Mouse (Mus musculus) right cerebral cortex, postnatal 4 days (tissue): ENCODE measurements around the gene Tle2.

ENCODE experiments used
- DNase-seq: peaks from one replicate; pipeline ENCODE4 v3.0.0-alpha.2; 2022

Tle2 gene

GRCm38 (mm10) chr10:81553807-81554755 is 20.3 kb upstream of the Tle2 start:
- DNase-seq = no peak

- DNase-seq = no peak
Observed at GRCm38 (mm10) chr10:81556282-81556681, 18.1 kb upstream of the Tle2 start.

- DNase-seq = no peak
Observed at GRCm38 (mm10) chr10:81557491-81557890, 16.9 kb upstream of the Tle2 start.

GRCm38 (mm10) chr10:81559163-81559626 is 15.2 kb upstream of the Tle2 start, which contains the start of gene Aes:
Aes (plus strand) TSS chr10:81559488.
- peak; percentile 69 for DNase-seq

GRCm38 (mm10) chr10:81559627-81560539 is 14.5 kb upstream of the Tle2 start:
- peak; percentile 68 for DNase-seq

GRCm38 (mm10) chr10:81560719-81561459 is 13.5 kb upstream of the Tle2 start:
- DNase-seq = no peak

- no peak for DNase-seq
Observed at GRCm38 (mm10) chr10:81562411-81562810, 11.9 kb upstream of the Tle2 start.

GRCm38 (mm10) chr10:81563481-81563880 is 10.9 kb upstream of the Tle2 start:
- no peak for DNase-seq

GRCm38 (mm10) chr10:81564216-81564615 is 10.1 kb upstream of the Tle2 start:
- no peak for DNase-seq

GRCm38 (mm10) chr10:81564734-81565133 is 9.6 kb upstream of the Tle2 start:
- peak; percentile 70 for DNase-seq

GRCm38 (mm10) chr10:81565257-81566228 is 8.8 kb upstream of the Tle2 start:
- no peak for DNase-seq

GRCm38 (mm10) chr10:81568381-81569191 is 5.8 kb upstream of the Tle2 start:
- no peak for DNase-seq

GRCm38 (mm10) chr10:81569507-81570237 is 4.7 kb upstream of the Tle2 start:
- DNase-seq = no peak

- DNase-seq = no peak
Observed at GRCm38 (mm10) chr10:81570238-81570800, 4.0 kb upstream of the Tle2 start.

- DNase-seq = peak; percentile 94
Observed at GRCm38 (mm10) chr10:81570831-81571500, 3.4 kb upstream of the Tle2 start.

GRCm38 (mm10) chr10:81571501-81571876 is 2.9 kb upstream of the Tle2 start:
- peak; percentile 97 for DNase-seq

- no peak for DNase-seq
Observed at GRCm38 (mm10) chr10:81572133-81572671, 2.2 kb upstream of the Tle2 start.

GRCm38 (mm10) chr10:81572975-81573374 is 1.4 kb upstream of the Tle2 start:
- no peak for DNase-seq
